Mouse (Mus musculus): ENCODE measurements at regions not wholly inside any gene's neighbourhood (a gene's known extent, or its start where the extent isn't known, plus 50 kb on each side); places are given as distances from the start of the nearest gene placed in this dataset.

GRCm38 (mm10) chr10:53435181-53435874 lies 55.6 kb upstream of the Cep85l start:
- in situ Hi-C loops (cut with MboI, MseI): loop anchor here (5.0 kb wide), 1 partner anchor 157 kb away; no protein-coding TSS in a partner anchor

- in situ Hi-C loops (cut with MboI, MseI): loop anchor here (5.0 kb wide), 1 partner anchor 158 kb away; no protein-coding TSS in a partner anchor
Observed at GRCm38 (mm10) chr10:53434376-53435171, 54.8 kb upstream of the Cep85l start.

DNA sequence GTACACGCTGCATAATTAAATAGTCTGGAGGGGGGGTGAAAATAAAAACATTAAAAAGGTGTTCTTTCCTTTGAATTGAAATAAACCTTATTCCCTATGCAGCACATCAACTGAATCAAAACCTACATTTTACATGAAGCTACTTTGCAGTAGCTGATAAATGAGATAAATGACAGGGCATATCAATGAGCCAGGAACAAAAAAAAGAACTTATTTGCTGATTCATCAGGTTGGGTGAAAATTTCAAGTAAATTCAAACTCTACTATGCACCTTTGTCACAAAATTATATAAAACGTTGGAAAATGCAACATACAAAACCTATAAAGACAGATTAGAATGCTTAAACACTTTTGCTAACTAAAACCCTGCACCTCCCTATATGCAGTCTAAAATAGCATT lies 53.0 kb upstream of the Cep85l start:
- in situ Hi-C loops (cut with MboI, MseI): no loop called here

- in situ Hi-C loops (cut with MboI, MseI): no loop called here
Observed at GRCm38 (mm10) chr10:53429539-53430344, 50.0 kb upstream of the Cep85l start.

Data from T-helper 2 cell (primary cell).